Mouse (Mus musculus) embryonic facial prominence, embryonic 14.5 days (tissue): ENCODE results near the gene Ednra. TPM values are rescaled to one million over a fixed set of nuclear protein-coding genes. Genes with fewer than 3 reads are reported as not detected.

ENCODE experiments used
- ATAC-seq: fragments of 200-750 bp; cut with Nextera tagmentation; 2 replicates; pipeline ENCODE4 v1.8.0; 2017; ENCODE audit warnings: low read depth, moderate number of reproducible peaks, moderate TSS enrichment
- DNase-seq: peaks from one replicate; pipeline ENCODE4 v3.0.0-alpha.2; 2015; ENCODE audit warnings: low spot score
- H3K27ac ChIP-seq: fragments of 300-500 bp; sonication (generic); replicated peaks from 2 replicates; pipeline ENCODE4 v1.5.1; 2014; ENCODE audit warnings: low read depth, mild to moderate bottlenecking, low read length, moderate library complexity
- H3K27me3 ChIP-seq: fragments of 300-500 bp; sonication (generic); replicated peaks from 2 replicates; pipeline ENCODE4 v1.6.1; 2014; ENCODE audit warnings: low read length; ENCODE audit not compliant: control insufficient read depth, insufficient read depth
- H3K36me3 ChIP-seq: fragments of 300-500 bp; sonication (generic); 2 replicates; pipeline ENCODE4 v1.6.1; 2014; ENCODE audit warnings: low read length, mixed read lengths; ENCODE audit not compliant: control insufficient read depth, insufficient read depth
- H3K4me1 ChIP-seq: fragments of 300-500 bp; sonication (generic); 2 replicates; pipeline ENCODE4 v1.6.1; 2014; ENCODE audit warnings: antibody characterized with exemption, low read length; ENCODE audit not compliant: control insufficient read depth, insufficient read depth
- H3K4me2 ChIP-seq: fragments of 300-500 bp; sonication (generic); 2 replicates; pipeline ENCODE4 v1.6.1; 2014; ENCODE audit warnings: low read depth, mild to moderate bottlenecking, low read length, moderate library complexity, mixed read lengths
- H3K4me3 ChIP-seq: fragments of 300-500 bp; sonication (generic); 2 replicates; pipeline ENCODE4 v1.5.1; 2014; ENCODE audit warnings: low read depth, mild to moderate bottlenecking, low read length
- H3K9ac ChIP-seq: fragments of 300-500 bp; sonication (generic); 2 replicates; pipeline ENCODE4 v1.6.1; 2014; ENCODE audit warnings: low read depth, mild to moderate bottlenecking, low read length, moderate library complexity, mixed read lengths
- H3K9me3 ChIP-seq: fragments of 300-500 bp; sonication (generic); 2 replicates; pipeline ENCODE4 v1.6.1; 2016; ENCODE audit warnings: low read length; ENCODE audit not compliant: control insufficient read depth
- WGBS: fragments of 180-500 bp; shearing (Covaris S2); extraction: QIAGEN DNeasy Blood & Tissue Kit; methylation state at CpG from one replicate; pipeline ENCODE4 v1.1.7; 2014; 5-methylcytosine and 5-hydroxymethylcytosine counted together
- polyA plus RNA-seq: library from polyadenylated mRNA; unstranded; fragments of >200 nt; fragmentation: Nextera tagmentation; extraction: Ambion mirVana; gene quantifications from 2 replicates; pipeline ENCODE4 v1.2.1, GENCODE M21; 2014

The Ednra gene
- polyA plus RNA-seq, 1 experiment from 2014 or later: 28.7 TPM

- Histone ChIP-seq H3K36me3 (no peaks in the 10 kb centered on the region), H3K4me1 (no peaks in the 10 kb centered on the region), H3K4me3 (no peak overlapping the region), H3K27ac (no peak overlapping the region), H3K9me3 (peaks cover 21% of the 10 kb centered on the region), H3K9ac (no peak overlapping the region), H3K27me3 (no peaks in the 10 kb centered on the region), H3K4me2 (no peak overlapping the region)
- DNase-seq (peak; percentile 32), ATAC-seq (no peak)
- WGBS: 24% methylated on average over 2 of the region's 2 CpGs
Observed at GRCm38 (mm10) chr8:77733792-77734191, 9.5 kb upstream of the Ednra start.

DNA sequence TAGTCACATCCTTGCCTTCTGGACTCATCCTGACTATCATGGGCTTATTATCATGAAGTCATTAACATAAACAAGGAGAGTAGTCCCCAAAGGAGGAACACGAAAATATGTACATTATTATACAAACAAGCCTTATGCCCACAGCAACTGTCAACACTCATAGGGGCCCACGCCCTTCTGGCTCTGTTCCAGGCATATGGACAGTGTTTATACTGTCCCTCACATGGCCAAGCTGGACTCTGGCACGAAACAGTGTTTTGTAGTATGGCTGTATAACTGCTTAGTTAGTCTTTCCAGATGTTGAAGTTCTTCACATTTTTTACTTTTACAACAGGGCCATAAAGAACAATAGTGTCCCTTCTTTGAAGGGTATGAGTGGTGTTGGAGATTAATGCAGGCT lies 8.7 kb upstream of the Ednra start:
- ATAC-seq (no peak), DNase-seq (no peak)
- no peak overlapping the region for H3K4me3 ChIP-seq
- H3K9me3 ChIP-seq: peaks cover 21% of the 10 kb centered on the region
- H3K4me1 ChIP-seq: no peaks in the 10 kb centered on the region
- H3K36me3 ChIP-seq: no peaks in the 10 kb centered on the region
- no peak overlapping the region for H3K27ac ChIP-seq
- no peak overlapping the region for H3K9ac ChIP-seq
- H3K4me2 ChIP-seq: no peak overlapping the region
- 66% methylated on average over 3 of the region's 3 CpGs for WGBS
- H3K27me3 ChIP-seq: no peaks in the 10 kb centered on the region

- peaks cover 15% of the 10 kb centered on the region for H3K4me1 ChIP-seq
- 52% methylated on average over 5 of the region's 5 CpGs for WGBS
- H3K36me3 ChIP-seq: no peaks in the 10 kb centered on the region
- ATAC-seq: no peak
- no peaks in the 10 kb centered on the region for H3K27me3 ChIP-seq
- no peaks in the 10 kb centered on the region for H3K9me3 ChIP-seq
- no peak overlapping the region for H3K9ac ChIP-seq
- DNase-seq: no peak
- no peak overlapping the region for H3K27ac ChIP-seq
- no peak overlapping the region for H3K4me3 ChIP-seq
- no peak overlapping the region for H3K4me2 ChIP-seq
Observed at GRCm38 (mm10) chr8:77725406-77725805, 1.1 kb upstream of the Ednra start.

DNA sequence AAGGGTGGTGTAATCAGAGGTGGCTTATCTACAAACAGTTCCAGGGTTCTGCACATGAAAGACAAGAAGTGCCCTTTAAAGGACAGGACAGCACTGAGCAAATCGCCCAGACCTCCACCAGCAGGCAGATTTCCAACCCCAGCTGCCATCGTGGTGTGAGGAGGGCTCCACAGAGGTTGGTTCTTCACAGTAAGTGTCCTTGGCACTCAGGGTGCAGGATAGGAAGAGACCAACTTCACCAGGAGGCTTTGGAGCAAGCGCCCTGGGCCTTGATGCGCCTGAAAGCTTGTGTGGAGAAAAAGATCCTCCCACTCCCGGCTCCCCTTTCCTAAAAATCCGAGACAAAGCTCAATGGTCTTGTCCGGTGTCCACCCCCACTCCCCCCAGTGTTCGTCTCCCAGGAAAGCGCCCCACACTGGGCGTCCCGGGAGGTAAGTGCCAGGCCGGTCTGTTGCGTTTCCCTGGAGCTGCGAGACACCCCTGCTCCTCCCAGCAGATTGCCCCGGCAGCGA lies 674 bp downstream of the Ednra start:
- Histone ChIP-seq H3K4me3 (peak overlapping the region; percentile 61), H3K4me2 (peak overlapping the region; percentile 51), H3K9me3 (no peaks in the 10 kb centered on the region), H3K27me3 (no peaks in the 10 kb centered on the region), H3K9ac (peak overlapping the region; percentile 82), H3K27ac (peak overlapping the region; percentile 94), H3K36me3 (peaks cover 11% of the 10 kb centered on the region), H3K4me1 (peaks cover 26% of the 10 kb centered on the region)
- WGBS: 3% methylated on average over 16 of the region's 16 CpGs
- ATAC-seq (no peak; the same call in none of the 2 replicates), DNase-seq (peak; percentile 58)

DNA sequence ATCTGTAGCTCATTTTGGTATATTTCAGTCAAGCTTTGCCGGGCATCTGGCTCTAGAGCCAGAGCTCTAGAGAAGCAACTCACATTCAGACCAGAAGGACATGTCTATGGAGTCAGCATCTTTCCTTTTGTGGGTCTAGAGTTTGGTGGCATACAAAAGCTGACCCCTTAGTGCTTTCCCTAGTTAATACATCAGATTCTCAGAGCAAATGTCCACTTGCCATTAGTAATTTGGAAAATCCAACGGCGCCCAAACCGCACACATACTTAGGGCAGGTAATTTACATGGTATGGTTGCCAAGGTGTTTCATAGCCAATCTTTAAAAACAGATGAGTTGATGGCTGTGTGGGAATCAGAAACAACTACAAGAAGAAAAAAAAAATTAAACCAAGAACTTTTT lies 1.2 kb downstream of the Ednra start:
- 58% methylated on average over 4 of the region's 4 CpGs for WGBS
- DNase-seq (no peak), ATAC-seq (no peak)
- H3K27me3 ChIP-seq: no peaks in the 10 kb centered on the region
- peak overlapping the region; percentile 82 for H3K9ac ChIP-seq
- peaks cover 16% of the 10 kb centered on the region for H3K36me3 ChIP-seq
- peak overlapping the region; percentile 61 for H3K4me3 ChIP-seq
- H3K4me1 ChIP-seq: peaks cover 30% of the 10 kb centered on the region
- H3K27ac ChIP-seq: peak overlapping the region; percentile 94
- H3K4me2 ChIP-seq: peak overlapping the region; percentile 51
- H3K9me3 ChIP-seq: no peaks in the 10 kb centered on the region

GRCm38 (mm10) chr8:77718933-77719332 lies 5.3 kb downstream of the Ednra start:
- Histone ChIP-seq H3K27me3 (no peaks in the 10 kb centered on the region), H3K9me3 (no peaks in the 10 kb centered on the region), H3K4me2 (peak overlapping the region; percentile 33), H3K27ac (peak overlapping the region; percentile 8; the same call in 1 of the 2 replicates), H3K36me3 (peaks cover 21% of the 10 kb centered on the region), H3K4me3 (0 out of 2 replicates have a peak overlapping the region, but pooled peaks have one; percentile 3), H3K9ac (no peak overlapping the region), H3K4me1 (peaks cover 41% of the 10 kb centered on the region)
- WGBS: 35% methylated on average over 2 of the region's 2 CpGs
- DNase-seq (no peak), ATAC-seq (no peak)

DNA sequence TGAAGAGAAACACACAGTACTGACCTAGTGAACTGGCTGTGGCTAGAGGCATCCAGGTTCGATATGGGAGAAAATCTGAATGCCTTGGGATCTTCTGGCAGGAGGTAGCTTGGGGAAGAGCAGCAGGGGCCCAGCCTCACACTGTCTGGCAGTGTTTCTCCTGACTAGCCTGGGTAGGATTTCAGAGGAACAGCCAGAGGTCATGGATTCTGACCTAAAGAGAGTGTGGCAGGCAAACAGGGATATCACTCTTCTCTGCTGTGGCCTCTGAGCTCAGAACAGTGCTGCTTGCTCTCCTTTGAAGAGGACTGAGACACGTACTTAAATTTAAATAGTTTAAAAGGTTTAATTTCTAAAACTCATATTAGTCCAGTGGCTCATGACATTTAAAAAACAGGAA lies 7.2 kb downstream of the Ednra start:
- Histone ChIP-seq H3K4me3 (no peak overlapping the region), H3K36me3 (peaks cover 21% of the 10 kb centered on the region), H3K4me2 (peak overlapping the region; percentile 24; the same call in 1 of the 2 replicates), H3K4me1 (peaks cover 55% of the 10 kb centered on the region), H3K9me3 (no peaks in the 10 kb centered on the region), H3K9ac (no peak overlapping the region), H3K27me3 (no peaks in the 10 kb centered on the region), H3K27ac (no peak overlapping the region)
- DNase-seq: no peak
- peak; percentile 30; the same call in 1 of the 2 replicates for ATAC-seq
- 22% methylated on average over 2 of the region's 2 CpGs for WGBS

DNA sequence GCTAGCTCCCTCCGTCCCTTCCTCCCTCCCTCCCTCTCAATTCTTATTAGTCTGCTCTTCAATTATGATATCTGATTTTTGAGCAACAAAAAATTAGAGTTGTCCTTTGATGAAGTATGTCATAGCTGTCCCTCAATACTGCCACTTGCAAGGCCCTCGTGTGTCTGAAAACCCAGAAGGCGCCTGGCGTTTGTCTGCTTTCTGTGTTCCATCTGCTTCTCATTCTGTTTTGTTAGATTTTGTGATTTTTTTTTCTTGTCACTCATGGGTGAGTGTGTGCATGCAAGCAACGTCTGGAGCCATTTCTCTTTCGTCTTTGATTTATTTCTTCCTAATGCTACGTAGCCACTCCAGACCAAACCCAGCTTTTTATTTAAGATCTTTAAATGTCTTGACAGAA lies 9.8 kb downstream of the Ednra start:
- Histone ChIP-seq H3K4me1 (peaks cover 62% of the 10 kb centered on the region), H3K27ac (peak overlapping the region; percentile 6), H3K27me3 (no peaks in the 10 kb centered on the region), H3K4me2 (peak overlapping the region; percentile 31), H3K36me3 (peaks cover 13% of the 10 kb centered on the region), H3K4me3 (no peak overlapping the region), H3K9me3 (no peaks in the 10 kb centered on the region), H3K9ac (no peak overlapping the region)
- ATAC-seq: no peak
- no peak for DNase-seq
- WGBS: 31% methylated on average over 7 of the region's 7 CpGs

- Histone ChIP-seq H3K27me3 (no peaks in the 10 kb centered on the region), H3K4me2 (peak overlapping the region; percentile 31), H3K9ac (no peak overlapping the region), H3K9me3 (no peaks in the 10 kb centered on the region), H3K27ac (peak overlapping the region; percentile 44; the same call in 1 of the 2 replicates), H3K4me1 (peaks cover 55% of the 10 kb centered on the region), H3K36me3 (peaks cover 10% of the 10 kb centered on the region), H3K4me3 (no peak overlapping the region)
- ATAC-seq (no peak), DNase-seq (no peak)
- 59% methylated on average over 5 of the region's 5 CpGs for WGBS
Observed at GRCm38 (mm10) chr8:77713688-77714087, 10.6 kb downstream of the Ednra start.
